Mouse (Mus musculus): ENCODE results near the gene Kcnab1. TPM values are rescaled to one million over a fixed set of nuclear protein-coding genes. Genes with fewer than 3 reads are reported as not detected.

The Kcnab1 gene
- total RNA-seq, 2 experiments from 2014 or later, result 7.8 to 9.1 TPM

GRCm38 (mm10) chr3:65296996-65297395, 187.8 kb downstream of the Kcnab1 start:
- DNase-seq, result no peak
- intact Hi-C loops (cut with DNase I; ENCODE audit: low total_unique reads), result no loop called here

GRCm38 (mm10) chr3:65299205-65299604, 190.0 kb downstream of the Kcnab1 start:
- intact Hi-C loops (cut with DNase I; ENCODE audit: low total_unique reads), result no loop called here
- DNase-seq, result no peak

- intact Hi-C loops (cut with DNase I; ENCODE audit: low total_unique reads), result no loop called here
- no peak for DNase-seq
These were observed 192.3 kb downstream of the Kcnab1 start for GRCm38 (mm10) chr3:65301531-65301930.

- DNase-seq, result no peak
- intact Hi-C loops (cut with DNase I; ENCODE audit: low total_unique reads), result no loop called here
These were observed 193.4 kb downstream of the Kcnab1 start for GRCm38 (mm10) chr3:65302559-65302958.

GRCm38 (mm10) chr3:65315837-65316236, 206.7 kb downstream of the Kcnab1 start:
- intact Hi-C loops (cut with DNase I; ENCODE audit: low total_unique reads), result loop anchor here (5.0 kb wide), 1 partner anchor 36 kb away; no protein-coding TSS in a partner anchor

GRCm38 (mm10) chr3:65316738-65317137, 207.6 kb downstream of the Kcnab1 start:
- intact Hi-C loops (cut with DNase I; ENCODE audit: low total_unique reads), result loop anchor here (5.0 kb wide), 1 partner anchor 36 kb away; no protein-coding TSS in a partner anchor
- DNase-seq, result no peak

More at GRCm38 (mm10) chr3:65315837-65316236, 206.7 kb downstream of the Kcnab1 start:
- no peak for DNase-seq

- peak; percentile 20 for DNase-seq
- intact Hi-C loops (cut with DNase I; ENCODE audit: low total_unique reads), result loop anchor here (5.0 kb wide), 1 partner anchor 34 kb away; no protein-coding TSS in a partner anchor
These were observed 208.8 kb downstream of the Kcnab1 start for GRCm38 (mm10) chr3:65317876-65318537.

- no peak for DNase-seq
- intact Hi-C loops (cut with DNase I; ENCODE audit: low total_unique reads), result loop anchor here (5.0 kb wide), 1 partner anchor 33 kb away; no protein-coding TSS in a partner anchor
These were observed 210.2 kb downstream of the Kcnab1 start for GRCm38 (mm10) chr3:65319248-65320008.

GRCm38 (mm10) chr3:65320990-65321389, 211.8 kb downstream of the Kcnab1 start:
- intact Hi-C loops (cut with DNase I; ENCODE audit: low total_unique reads), result no loop called here

GRCm38 (mm10) chr3:65321981-65322779, 213.0 kb downstream of the Kcnab1 start:
- no peak for DNase-seq
- intact Hi-C loops (cut with DNase I; ENCODE audit: low total_unique reads), result no loop called here

More at GRCm38 (mm10) chr3:65320990-65321389, 211.8 kb downstream of the Kcnab1 start:
- no peak for DNase-seq

GRCm38 (mm10) chr3:65325254-65325653, 216.1 kb downstream of the Kcnab1 start:
- intact Hi-C loops (cut with DNase I; ENCODE audit: low total_unique reads), result no loop called here
- no peak for DNase-seq

GRCm38 (mm10) chr3:65328814-65329213, 219.6 kb downstream of the Kcnab1 start:
- no peak for DNase-seq
- intact Hi-C loops (cut with DNase I; ENCODE audit: low total_unique reads), result no loop called here

- intact Hi-C loops (cut with DNase I; ENCODE audit: low total_unique reads), result no loop called here
- DNase-seq, result peak; percentile 56
These were observed 228.8 kb downstream of the Kcnab1 start for GRCm38 (mm10) chr3:65337835-65338464.

GRCm38 (mm10) chr3:65340173-65340951, 231.2 kb downstream of the Kcnab1 start:
- intact Hi-C loops (cut with DNase I; ENCODE audit: low total_unique reads), result no loop called here
- DNase-seq, result no peak

GRCm38 (mm10) chr3:65346176-65346575, 237.0 kb downstream of the Kcnab1 start:
- no peak for DNase-seq
- intact Hi-C loops (cut with DNase I; ENCODE audit: low total_unique reads), result no loop called here

GRCm38 (mm10) chr3:65352278-65353127, 243.3 kb downstream of the Kcnab1 start:
- intact Hi-C loops (cut with DNase I; ENCODE audit: low total_unique reads), result loop anchor here (5.0 kb wide), 1 partner anchor 35 kb away; no protein-coding TSS in a partner anchor
- DNase-seq, result no peak

GRCm38 (mm10) chr3:65353263-65354037, 244.3 kb downstream of the Kcnab1 start:
- intact Hi-C loops (cut with DNase I; ENCODE audit: low total_unique reads), result loop anchor here (5.0 kb wide), 1 partner anchor 36 kb away; no protein-coding TSS in a partner anchor
- no peak for DNase-seq

Data from gastrocnemius, postnatal 14 days (tissue).